Mouse (Mus musculus): ENCODE measurements around the gene Synj1. TPM values are rescaled to one million over a fixed set of nuclear protein-coding genes. Genes with fewer than 3 reads are reported as not detected.

The Synj1 gene
- total RNA-seq, 1 experiment from 2014 or later = 29.6 TPM

DNA sequence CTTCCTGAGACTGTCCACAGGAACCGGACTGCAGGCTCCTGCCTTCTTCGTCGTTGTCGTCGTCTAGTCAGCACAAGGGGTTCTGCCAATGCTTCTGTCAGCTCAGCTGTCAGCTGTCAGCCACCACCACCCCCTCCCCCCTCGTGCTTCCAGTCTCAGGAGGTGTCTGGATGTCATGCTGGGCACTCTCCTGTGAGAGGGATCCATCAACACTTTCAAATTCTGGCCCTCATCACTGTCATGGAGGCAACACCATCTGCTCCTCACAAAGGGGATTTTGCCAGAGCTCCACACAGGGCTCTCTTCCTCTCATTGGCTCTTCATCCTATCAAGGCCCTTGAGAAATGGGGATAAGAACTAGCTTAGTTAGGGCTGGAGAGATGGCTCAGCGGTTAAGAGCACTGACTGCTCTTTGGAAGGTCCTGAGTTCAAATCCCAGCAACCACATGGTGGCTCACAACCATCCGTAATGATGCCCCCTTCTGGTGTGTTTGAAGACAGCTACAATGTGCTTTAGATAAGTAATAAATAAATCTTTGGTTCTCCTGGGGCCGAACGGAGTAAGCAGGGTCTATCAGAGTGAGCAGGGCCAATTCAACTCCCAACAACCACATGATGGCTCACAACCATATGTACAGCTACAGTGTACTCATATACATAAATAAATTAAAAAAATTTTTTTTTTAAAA, 89.5 kb downstream of the Synj1 start:
- no peak for ATAC-seq (replicated peaks in 1 of 2; ENCODE audit: insufficient read depth in 1 of 2, low FRiP score in 2 of 2, low TSS enrichment in 1 of 2, low read depth in 1 of 2, poor library complexity in 2 of 2, severe bottlenecking in 2 of 2)

DNA sequence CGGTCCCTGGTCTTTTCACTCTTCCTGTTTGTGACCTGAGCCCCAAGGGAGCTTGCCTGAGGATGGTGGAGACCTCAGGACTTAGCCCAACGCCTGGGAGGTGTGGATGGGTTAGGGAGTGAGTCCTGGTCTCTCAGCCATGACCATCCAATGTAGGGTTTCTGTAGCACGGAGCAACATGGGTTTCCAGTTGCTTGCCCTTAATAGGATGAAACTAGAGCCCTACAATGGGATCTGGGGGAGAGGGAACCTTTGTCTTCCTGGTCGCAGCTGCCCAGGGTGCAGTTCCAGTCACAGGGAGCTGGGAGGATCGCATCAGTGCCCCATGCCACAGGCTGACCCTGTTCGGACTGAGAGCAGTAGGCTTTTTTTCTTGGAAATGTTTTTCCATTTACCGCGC, 94.0 kb downstream of the Synj1 start:
- ATAC-seq (replicated peaks in 1 of 2; ENCODE audit: insufficient read depth in 1 of 2, low FRiP score in 2 of 2, low TSS enrichment in 1 of 2, low read depth in 1 of 2, poor library complexity in 2 of 2, severe bottlenecking in 2 of 2) = no peak

DNA sequence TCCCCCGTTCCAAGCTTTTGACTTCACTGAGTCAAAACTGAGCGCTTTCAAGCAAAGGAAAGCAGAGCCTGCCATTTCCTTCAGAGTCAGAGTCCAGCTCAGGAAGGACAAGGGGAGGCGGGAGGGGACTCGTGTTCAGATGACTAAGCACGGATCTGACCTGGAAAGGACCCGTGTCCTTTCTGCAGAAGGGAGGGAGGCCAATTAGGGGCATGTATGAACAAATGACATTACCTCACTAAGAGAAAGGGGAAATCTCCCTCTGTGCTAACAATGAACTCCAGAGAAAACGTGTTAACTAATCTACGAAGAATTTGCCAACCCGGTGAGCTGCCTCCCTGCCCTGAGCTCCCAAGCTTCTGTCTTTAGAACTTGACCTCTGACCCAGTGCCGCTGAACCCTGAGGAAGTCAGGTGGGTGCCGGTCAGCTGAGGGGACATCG, 95.0 kb downstream of the Synj1 start:
- ATAC-seq (replicated peaks in 1 of 2; ENCODE audit: insufficient read depth in 1 of 2, low FRiP score in 2 of 2, low TSS enrichment in 1 of 2, low read depth in 1 of 2, poor library complexity in 2 of 2, severe bottlenecking in 2 of 2) = peak; percentile 71 to 73

DNA sequence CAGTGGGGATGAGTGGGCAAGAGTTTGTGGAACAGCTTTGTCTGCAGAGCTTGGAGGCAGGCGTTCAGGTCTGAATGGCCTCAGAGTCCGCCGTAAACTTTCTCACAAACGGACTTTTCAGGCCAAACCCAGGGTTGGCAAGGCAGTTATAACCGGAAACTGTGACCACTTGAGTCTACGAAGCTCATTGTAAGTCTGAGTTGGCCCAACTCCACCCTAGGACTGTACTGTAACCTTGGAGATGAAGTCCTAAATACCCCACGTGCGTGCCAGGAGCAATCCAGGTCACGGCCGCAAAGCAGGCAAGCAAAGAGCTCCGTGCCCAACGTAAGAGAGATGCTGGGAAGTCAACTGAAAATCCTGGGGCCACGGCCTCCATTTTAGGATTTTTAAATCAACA, 99.3 kb downstream of the Synj1 start:
- ATAC-seq (replicated peaks in 1 of 2; ENCODE audit: insufficient read depth in 1 of 2, low FRiP score in 2 of 2, low TSS enrichment in 1 of 2, low read depth in 1 of 2, poor library complexity in 2 of 2, severe bottlenecking in 2 of 2) = no peak

DNA sequence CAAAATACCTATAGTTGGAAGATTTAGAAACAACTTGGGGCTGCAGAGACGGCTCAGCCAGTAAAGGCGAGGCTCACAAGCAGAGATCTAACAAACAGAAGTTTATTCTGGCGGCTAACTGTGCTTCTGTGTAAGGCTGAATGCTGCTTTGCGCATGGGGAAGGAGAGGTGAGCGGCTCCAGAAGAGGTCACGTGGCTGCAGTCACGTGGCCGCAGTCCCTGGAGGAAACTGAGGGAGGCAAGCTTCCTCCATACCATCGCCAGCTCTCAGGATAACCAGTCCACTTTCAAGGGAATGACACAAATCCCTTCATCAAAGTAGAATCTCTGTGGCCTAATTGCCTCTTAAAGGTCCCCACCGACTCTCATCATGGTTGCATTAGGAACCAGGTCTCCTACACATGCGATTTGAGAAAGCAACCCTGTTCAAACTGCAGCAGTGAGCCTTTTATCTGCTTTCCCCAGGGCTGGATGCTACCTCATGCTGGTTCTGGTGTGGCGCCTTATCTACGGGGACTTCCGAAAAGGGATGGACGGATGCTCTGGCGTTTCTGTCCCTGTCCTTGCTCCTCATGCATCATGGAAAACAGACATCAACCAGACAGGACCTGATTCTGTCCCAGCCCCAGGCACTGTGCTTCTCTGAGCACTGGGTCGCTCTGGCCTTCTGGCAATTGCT, 100.1 kb downstream of the Synj1 start:
- ATAC-seq (replicated peaks in 1 of 2; ENCODE audit: insufficient read depth in 1 of 2, low FRiP score in 2 of 2, low TSS enrichment in 1 of 2, low read depth in 1 of 2, poor library complexity in 2 of 2, severe bottlenecking in 2 of 2) = no peak

DNA sequence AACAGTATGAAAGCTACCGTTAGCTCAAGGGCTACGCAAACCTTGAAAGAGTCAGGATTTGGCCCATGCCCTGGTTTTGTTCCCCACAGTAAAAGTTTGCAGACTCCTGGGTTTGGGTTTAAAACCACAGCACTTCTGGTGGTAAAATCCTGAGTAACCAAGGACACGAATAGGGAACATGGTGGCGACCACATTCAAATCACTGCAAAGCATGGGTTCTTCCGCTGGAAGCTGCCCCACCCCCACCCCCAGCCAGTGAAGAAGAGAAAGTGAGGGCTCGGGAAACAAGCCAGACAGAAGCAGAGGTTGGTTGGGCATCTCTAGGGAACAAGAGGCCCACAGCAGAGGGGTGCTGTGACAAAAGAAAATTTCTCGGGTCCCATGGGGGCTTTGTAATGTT, 103.9 kb downstream of the Synj1 start:
- 0 out of 4 replicates have a peak, but pooled peaks of 1 of the 2 experiments have one; percentile 12 for ATAC-seq (replicated peaks in 1 of 2; ENCODE audit: insufficient read depth in 1 of 2, low FRiP score in 2 of 2, low TSS enrichment in 1 of 2, low read depth in 1 of 2, poor library complexity in 2 of 2, severe bottlenecking in 2 of 2)

DNA sequence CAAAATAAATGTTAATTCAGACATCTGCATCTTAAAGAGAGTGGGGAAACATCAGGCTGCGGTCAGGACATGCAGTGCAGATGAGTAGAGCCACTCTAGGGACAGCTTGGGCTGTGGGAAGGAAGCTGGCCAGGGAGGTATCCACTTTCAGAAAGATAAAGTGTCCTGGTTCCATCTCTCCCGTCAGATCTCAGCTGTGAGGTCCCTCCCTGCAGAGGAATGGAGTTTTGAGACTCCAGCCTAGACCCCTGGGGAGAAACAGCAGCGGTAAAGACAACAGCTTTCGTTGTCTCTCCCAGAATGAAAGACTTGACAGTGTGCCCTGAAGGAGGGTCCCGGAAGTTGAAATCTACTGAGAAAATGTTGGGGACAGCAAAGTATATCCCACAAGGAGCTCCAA, 107.8 kb downstream of the Synj1 start:
- ATAC-seq (replicated peaks in 1 of 2; ENCODE audit: insufficient read depth in 1 of 2, low FRiP score in 2 of 2, low TSS enrichment in 1 of 2, low read depth in 1 of 2, poor library complexity in 2 of 2, severe bottlenecking in 2 of 2) = no peak

DNA sequence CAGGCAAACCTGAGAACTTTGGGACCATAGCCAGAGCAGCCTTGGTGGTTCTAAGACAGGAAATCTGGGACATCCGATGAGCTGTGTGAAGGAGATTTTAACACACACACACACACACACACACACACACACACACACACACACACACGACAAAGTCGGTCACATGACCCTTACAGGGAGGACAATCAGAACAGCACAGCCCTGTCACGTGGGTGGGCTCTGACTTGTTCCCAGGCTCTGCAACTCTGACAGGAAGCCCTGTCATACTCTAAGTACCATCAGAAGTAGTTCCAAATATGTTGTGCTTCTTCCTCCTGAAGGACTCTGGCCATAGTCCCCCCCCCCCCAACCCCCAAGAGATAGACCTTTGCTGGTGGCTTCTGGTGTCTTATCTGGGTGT, 109.7 kb downstream of the Synj1 start:
- no peak for ATAC-seq (replicated peaks in 1 of 2; ENCODE audit: insufficient read depth in 1 of 2, low FRiP score in 2 of 2, low TSS enrichment in 1 of 2, low read depth in 1 of 2, poor library complexity in 2 of 2, severe bottlenecking in 2 of 2)

DNA sequence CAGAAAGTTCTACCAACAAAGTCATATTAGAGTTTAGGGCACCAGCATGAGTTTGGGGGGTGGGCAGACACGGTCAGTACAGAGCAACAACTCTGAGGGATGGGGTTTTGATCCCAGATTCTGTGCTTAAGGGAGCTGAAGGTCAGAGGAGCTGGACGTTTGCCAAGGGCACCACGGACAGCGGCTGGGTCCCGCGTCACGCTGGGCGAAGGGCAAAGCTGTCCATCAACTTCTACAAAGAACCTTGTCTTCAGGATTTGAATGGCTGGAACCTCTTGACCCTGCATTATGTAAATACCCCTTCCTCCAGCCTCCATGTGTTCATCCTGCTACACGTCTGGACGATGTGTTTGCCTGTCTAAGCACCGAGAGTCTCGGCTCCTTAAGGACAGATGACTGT, 111.6 kb downstream of the Synj1 start:
- ATAC-seq (replicated peaks in 1 of 2; ENCODE audit: insufficient read depth in 1 of 2, low FRiP score in 2 of 2, low TSS enrichment in 1 of 2, low read depth in 1 of 2, poor library complexity in 2 of 2, severe bottlenecking in 2 of 2) = no peak

DNA sequence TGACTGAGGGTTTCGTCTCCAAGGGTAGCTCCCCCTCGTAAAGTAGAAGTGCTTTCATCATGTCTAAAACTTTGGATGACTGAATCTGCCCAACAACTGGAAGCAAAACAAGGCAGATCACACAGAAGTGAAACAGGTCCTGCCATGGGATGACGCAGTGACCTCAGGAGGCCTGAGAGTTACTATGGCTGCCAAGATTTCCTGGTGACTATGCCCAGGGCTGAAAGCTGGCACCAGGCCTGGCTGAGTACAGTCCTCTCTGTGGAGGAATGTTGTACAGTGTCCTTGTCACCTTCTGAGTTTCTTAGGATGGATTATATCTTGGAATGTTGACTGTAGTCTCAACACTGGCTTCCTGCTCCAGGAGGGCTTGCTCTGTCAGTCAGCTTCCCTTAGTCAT, 113.5 kb downstream of the Synj1 start:
- no peak for ATAC-seq (replicated peaks in 1 of 2; ENCODE audit: insufficient read depth in 1 of 2, low FRiP score in 2 of 2, low TSS enrichment in 1 of 2, low read depth in 1 of 2, poor library complexity in 2 of 2, severe bottlenecking in 2 of 2)

DNA sequence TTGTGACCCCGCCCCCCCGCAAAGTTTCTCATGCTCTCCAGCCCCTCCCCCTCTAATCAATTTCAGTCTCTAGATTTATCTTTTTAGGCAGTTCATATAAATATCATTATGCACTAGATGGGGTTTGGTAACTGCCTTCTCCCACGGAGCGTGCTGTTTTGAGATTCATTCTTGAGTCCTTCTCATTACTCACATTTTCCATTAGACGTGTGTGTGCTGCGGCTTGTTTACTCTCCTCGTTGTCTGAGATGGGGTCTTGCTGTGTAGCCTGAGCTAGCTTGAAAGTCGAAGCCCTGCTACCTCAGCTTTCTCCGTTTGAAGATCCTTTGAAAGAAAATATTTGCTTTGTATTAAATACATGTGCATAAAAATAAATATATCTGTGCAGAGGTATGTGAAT, 117.3 kb downstream of the Synj1 start:
- ATAC-seq (replicated peaks in 1 of 2; ENCODE audit: insufficient read depth in 1 of 2, low FRiP score in 2 of 2, low TSS enrichment in 1 of 2, low read depth in 1 of 2, poor library complexity in 2 of 2, severe bottlenecking in 2 of 2) = no peak

DNA sequence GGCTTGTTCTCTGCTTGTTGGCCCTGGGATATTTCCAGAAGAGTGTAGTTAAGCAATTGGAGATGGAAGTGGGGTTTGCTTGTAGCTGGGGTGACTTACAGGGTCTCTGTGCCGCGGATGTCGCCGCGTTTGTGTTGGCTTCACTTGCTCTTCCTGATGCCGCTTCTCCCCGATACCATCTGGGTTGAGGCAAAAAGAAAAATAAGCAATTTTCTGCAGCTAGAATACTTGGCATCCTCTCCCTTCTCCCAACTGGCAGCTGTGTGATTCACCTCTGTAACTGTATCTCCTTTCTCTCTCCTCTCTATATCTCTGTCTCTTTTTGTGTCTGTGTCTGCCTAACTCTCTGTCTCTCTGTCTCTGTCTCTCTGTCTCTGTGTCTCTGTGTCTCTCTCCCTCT, 118.1 kb downstream of the Synj1 start:
- no peak for ATAC-seq (replicated peaks in 1 of 2; ENCODE audit: insufficient read depth in 1 of 2, low FRiP score in 2 of 2, low TSS enrichment in 1 of 2, low read depth in 1 of 2, poor library complexity in 2 of 2, severe bottlenecking in 2 of 2)

DNA sequence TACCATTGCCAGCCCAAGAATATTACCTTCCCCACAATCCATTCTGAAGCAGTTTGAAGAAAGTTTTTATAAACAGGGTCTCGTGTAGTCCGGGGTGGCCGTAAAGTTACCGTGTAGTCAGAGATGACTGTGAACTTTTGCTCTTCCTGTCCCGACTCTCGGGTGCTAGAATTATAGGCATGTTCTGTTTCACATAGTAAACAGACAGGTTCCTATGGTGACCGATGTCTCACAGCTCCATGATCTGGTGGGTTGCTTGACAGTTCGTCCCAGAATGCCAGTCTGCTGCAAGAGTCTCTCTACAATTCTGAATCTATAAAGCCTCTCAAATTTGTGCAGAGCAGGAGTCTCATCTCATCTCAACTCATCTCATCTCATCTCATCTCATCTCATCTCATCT, 119.0 kb downstream of the Synj1 start:
- ATAC-seq (replicated peaks in 1 of 2; ENCODE audit: insufficient read depth in 1 of 2, low FRiP score in 2 of 2, low TSS enrichment in 1 of 2, low read depth in 1 of 2, poor library complexity in 2 of 2, severe bottlenecking in 2 of 2) = no peak; a peak in 1 of 4 replicates

DNA sequence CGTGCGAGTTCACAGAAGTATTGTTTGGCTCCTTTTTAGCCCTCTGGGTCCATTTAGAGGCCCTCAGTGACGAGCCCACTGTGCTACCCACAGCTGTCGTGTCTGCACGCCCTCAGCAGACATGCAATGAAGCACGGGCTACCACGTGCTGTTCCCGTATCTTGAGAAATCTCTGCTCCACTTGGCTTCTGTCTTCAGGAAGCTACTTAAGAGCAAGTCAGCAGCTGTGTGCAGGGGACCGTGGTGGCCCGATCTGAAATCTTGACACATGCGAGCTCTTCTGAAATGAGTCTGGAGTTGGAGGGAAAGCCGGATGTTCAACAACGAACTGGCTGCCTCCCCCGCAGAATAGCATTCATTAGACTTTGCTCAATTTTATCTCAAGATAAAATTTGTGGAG, 119.5 kb downstream of the Synj1 start:
- no peak for ATAC-seq (replicated peaks in 1 of 2; ENCODE audit: insufficient read depth in 1 of 2, low FRiP score in 2 of 2, low TSS enrichment in 1 of 2, low read depth in 1 of 2, poor library complexity in 2 of 2, severe bottlenecking in 2 of 2)

DNA sequence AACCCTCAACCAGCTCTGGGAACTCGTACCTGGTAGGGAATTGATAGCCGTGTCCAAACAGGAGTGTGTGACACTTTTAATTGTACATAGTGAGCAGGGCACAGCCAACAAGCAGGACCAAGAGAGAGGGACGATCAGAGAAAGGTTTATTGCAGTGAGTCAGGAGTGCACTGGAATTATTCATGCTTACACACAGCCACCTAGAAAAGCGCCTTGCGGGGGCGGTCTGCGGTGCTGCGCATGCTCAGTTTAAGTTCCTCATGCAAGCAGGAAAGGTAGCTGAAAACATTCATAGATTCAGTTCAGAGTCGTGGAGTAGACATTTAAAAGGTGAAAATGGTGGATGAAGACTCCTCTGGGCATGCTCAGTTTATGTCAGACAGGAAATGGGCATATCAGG, 120.4 kb downstream of the Synj1 start:
- ATAC-seq (replicated peaks in 1 of 2; ENCODE audit: insufficient read depth in 1 of 2, low FRiP score in 2 of 2, low TSS enrichment in 1 of 2, low read depth in 1 of 2, poor library complexity in 2 of 2, severe bottlenecking in 2 of 2) = no peak

Other genes with a start within 250 kb of the Synj1 start
- 9.8 and 11.1 TPM in 2 replicates for gene Urb1, start 200.9 kb downstream of the Synj1 start, total RNA-seq (2017)
- gene Eva1c, start 184.6 kb downstream of the Synj1 start, total RNA-seq (2017) = not detected in 2 replicates
- gene Cfap298, start 76.2 kb downstream of the Synj1 start, total RNA-seq (2017) = 54.6 and 80.8 TPM in 2 replicates
- gene Paxbp1, start 33.2 kb upstream of the Synj1 start, total RNA-seq (2017) = 136 and 140 TPM in 2 replicates
- gene 4932438H23Rik, start 83.8 kb upstream of the Synj1 start, total RNA-seq (2017) = 1.7 and 2.2 TPM in 2 replicates
- gene Olig2, start 214.1 kb upstream of the Synj1 start, total RNA-seq (2017) = not detected in 2 replicates

Data from hematopoietic stem cell, adult 5-6 weeks (primary cell).